Mouse (Mus musculus): Measurements from ENCODE around the gene Tap1.

GRCm38 (mm10) chr17:34244656-34245055, 57.3 kb downstream of the Tap1 start:
- TF ChIP-seq POLR2A (IDR thresholded peaks at IDR 0.05; ENCODE audit: borderline replicate concordance, insufficient read depth, low read length) (no peak), CTCF (IDR thresholded peaks at IDR 0.05; ENCODE audit: borderline replicate concordance, insufficient read depth, low read depth, low read length) (no peak)
